Mouse (Mus musculus) Muller cell, postnatal 12 days (primary cell): ENCODE measurements around the gene Myl6.
"Not testable (repeated sequence)": the region's sequence is repeated elsewhere in the genome, so short reads cannot be mapped to it uniquely, and the experiment has no call there.

Source experiments
- DNase-seq: peaks from one replicate; pipeline ENCODE4 v3.0.0-alpha.2; 2015; ENCODE audit errors: inconsistent ontology term

Gene Myl6

DNA sequence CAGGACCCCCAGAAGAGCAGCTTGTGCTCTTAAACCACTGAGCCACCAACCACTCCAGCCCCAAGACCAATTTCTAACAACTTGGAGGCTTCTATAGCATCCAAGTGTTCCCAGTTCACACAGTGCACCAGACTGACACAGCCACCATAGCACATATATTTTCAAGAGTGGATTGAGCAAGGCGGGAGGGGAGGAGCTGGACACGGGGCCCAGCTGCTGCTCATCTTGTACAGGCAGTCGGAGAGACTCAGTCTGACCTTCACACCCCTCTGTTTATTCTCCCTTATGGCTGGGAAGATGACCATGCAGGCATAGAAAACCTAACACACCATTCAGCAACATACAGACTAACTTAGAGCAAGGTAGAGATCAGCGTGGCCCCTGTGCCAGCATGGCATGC, 15.9 kb upstream of the Myl6 start:
- DNase-seq: no peak

DNA sequence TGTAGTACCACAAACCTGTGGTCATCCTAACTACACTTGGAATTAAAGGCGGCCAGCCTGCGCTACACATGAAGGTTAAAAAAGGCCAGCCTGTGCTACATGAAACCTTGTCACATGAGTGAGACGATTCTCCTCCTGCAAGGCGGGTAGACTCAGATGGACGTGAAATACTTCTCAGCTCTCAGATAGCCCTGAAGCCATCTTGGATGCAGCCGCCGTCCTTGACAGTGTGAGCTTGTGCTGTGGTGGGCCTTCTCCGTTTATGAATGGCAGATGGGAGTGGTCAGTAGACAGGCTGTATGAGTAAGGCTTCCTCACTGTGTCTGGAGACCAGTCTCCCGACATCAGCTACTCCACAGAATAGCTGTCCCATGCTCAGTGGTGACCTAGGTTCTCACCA, 15.3 kb upstream of the Myl6 start:
- no peak for DNase-seq

DNA sequence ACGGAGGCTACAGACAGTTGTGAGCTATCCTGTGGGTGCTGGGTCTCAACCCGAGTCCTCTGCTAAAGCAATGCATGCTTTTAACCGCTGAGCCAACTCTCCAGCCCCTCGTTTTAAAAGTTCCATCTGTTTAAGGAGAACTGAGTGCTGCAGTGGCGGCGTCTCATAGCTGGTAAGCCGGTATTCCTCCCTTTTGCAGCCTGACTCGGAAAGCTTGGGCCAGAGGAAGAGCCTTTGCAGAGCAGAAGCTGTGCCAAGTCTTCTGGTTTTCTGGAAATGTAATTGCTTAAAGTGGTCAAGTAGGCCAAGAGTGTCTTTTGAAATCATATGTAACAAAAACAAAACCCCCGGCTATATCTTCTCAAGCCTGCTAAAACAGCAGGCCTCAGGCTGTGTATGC, 14.3 kb upstream of the Myl6 start:
- DNase-seq: no peak

DNA sequence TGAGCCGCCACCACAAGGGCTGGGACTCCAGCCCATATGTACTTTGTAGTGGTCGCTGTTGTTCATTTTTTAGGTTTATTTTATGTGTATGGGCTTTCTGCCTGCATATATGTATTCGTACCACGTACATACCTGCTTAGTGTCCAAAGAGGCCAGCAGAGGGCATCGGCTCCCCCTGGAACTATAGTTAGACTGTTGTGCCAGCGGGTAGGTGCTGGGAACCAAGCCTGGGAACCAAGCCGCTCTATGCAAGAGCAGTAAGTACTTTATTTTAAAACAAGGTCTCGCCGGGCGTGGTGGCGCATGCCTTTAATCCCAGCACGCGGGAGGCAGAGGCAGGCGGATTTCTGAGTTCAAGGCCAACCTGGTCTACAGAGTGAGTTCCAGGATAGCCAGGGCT, 12.0 kb upstream of the Myl6 start:
- no peak for DNase-seq

DNA sequence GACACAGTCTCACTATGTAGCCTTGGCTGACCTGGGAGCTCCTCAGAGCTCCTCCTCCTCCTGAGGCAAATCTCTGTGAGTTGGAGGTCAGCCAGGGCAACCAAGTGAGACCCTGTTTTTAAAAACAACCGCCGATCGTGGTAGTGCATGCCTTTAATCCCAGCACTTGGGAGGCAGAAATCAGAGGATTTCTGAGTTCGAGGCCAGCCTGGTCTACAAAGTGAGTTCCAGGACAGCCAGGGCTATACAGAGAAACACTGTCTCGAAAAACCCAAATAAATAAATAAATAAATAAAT, 11.4 kb upstream of the Myl6 start:
- DNase-seq: not testable (repeated sequence)

DNA sequence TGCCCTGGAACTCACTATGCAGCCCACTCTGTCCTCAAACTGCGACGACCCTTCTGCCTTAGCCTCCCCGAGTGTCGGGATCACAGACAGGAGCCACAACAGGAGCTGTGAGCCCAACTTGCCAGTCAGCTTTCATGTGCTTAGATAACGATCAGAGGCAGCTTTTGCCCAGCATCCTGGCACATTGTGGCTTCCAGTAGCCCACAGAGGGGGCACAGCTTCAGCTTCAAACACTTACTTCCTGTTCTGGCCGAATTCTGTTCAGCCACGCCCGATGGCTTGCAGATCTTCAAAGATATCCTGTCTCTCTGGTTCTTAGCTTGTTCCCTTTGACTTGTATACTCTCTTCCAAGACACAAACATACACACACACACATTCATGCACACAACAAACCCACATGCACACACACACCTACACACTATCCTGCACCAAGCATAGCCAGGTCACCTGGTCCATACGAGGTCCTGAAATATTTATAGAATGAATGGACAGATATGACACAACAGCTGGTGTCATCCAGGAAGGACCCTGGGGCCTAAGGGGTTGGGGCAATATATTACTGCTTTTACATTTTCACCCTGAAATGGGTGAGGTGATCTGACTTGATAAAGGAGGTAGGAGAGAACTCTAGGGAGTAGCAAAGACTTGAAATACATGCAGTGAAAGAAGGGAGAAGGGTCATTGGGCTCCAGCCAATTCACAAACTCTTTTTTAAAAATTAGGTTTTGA, 10.9 kb upstream of the Myl6 start:
- no peak for DNase-seq

DNA sequence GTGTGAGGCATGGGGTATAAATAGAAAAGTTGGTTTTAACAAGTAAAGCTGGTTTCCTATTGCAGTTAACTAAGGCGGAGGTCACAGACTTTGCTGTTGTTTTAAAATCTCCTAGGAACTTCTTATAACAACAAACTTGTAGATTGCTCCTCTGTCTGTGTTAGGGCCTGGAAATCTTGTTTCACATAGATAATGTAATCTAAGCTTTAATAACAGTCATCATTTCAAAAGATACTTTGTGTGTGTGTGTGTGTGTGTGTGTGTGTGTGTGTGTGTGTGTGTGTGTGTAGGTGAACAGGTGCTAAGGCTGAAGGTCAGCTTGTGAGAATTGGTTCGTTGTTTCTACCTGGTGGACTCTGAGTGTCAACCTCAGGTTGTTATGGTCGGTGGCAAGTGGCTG, 10.1 kb upstream of the Myl6 start:
- DNase-seq: no peak

DNA sequence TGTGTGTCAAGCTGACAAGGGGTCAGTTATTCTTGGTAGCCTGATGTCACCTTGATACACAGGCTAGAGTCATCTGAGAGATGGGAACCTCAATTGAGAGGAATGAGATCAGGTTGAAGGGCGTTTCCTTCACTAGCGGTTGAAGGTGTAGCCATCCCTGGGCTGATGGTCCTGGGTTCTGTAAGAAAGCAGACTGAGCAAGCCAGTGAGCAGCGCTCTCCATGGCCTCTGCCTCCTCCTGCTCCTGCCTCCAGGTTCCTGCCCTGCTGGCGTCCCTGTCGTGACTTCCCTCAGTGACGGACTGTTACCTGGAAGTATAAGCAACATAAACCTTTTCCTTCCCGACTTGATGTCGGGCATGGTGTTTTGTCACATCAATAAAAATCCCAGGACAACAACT, 9.6 kb upstream of the Myl6 start:
- no peak for DNase-seq

DNA sequence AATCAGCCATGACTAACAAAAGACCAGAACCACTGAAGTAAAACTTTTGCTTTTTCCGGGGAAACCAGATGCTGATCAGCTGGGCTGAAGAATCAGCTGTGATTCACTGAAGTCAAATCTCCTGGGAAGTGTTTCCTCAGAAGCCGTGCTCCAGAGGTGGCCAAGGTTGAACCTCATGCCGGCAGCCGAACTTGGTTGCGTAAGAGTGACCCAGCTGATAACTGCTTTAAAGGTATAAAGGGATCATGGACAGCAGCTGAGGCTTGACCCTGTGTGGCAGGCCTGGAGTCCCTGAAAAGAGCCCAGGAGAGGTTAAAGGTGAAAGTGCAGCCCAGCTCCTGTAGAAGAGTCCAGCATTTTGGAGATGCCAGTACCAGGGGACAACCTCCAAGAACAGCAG, 8.4 kb upstream of the Myl6 start:
- no peak for DNase-seq

DNA sequence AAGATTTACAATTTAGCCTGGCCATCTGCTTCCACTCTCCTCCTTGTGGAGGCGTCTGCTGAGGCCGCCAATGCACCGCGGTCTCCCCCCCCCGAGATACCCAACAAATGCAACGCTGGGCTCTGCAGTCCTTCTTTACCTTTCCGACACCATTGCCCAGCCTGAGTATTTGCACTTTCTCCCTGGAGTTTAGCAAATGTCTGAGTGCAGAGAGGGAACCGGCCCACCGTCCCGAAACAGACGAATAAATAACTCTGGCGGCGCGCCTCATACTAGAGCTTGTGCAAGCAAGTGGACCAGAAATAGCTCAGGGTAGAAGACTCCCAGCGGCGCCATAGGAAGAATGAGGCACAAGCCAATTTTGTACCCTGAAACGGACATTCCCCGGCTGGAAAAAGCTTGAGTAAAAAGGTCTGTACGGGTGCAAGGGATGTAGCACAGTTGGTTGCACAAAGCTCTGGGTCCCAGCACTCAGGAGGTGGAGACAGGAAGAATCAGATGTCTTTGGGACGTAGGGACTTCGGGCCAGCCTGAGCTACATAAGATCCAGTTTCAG, 5.2 kb upstream of the Myl6 start:
- DNase-seq: peak; percentile 75

DNA sequence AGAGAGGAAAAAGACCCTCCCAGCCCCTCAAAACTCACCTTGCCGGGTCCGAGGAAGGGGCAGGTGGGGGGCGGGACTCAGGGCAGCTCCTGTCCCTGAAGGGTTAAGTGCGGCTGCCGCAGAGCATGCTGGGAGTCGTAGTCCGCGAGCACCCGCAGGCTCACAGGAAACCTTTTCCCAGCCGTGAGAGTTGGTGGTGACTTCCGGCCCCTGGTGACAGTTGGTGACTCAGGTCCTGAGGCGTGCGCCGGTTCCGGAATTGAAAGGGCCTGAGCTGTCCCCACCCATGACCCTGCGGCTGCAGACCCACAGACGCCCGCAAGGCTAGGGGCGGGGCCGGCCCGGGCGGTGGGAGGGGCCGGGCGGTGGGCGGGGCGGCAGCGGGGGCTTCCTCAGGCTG, 4.6 kb upstream of the Myl6 start, which contains the start of gene Myl6b:
TSS of gene Myl6b (minus strand) at position 96 of the 400 bp plus-strand sequence.
- peak; percentile 99 for DNase-seq

DNA sequence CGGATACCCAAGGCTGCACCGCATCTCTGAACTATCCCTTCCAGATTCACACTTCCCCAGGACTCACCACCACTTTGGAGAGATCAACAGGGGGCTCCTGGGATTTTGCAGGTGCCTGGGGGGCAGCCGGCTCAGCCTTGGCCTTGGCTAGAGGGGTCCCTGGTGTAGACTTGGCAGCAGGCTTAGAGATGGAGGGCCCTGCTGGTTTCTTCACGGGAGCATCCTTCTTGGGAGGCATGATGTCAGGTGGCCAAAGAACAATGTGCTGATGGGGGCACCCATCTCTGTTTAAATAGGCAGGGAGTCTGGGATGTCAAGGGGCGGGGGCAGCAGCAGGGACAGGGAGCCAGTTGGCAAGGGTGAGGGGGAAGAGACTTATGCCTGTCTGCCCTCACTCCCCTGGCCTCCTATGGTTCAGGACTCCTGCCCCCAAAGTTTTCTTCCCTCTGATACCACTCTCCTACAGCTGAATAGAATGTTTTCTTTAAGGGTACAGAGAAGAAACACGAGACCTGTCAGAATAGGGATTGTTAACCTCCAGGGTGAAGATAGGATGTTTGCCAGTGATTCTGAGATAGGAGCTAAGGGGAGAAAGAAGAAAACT, 3.3 kb upstream of the Myl6 start:
- no peak for DNase-seq

DNA sequence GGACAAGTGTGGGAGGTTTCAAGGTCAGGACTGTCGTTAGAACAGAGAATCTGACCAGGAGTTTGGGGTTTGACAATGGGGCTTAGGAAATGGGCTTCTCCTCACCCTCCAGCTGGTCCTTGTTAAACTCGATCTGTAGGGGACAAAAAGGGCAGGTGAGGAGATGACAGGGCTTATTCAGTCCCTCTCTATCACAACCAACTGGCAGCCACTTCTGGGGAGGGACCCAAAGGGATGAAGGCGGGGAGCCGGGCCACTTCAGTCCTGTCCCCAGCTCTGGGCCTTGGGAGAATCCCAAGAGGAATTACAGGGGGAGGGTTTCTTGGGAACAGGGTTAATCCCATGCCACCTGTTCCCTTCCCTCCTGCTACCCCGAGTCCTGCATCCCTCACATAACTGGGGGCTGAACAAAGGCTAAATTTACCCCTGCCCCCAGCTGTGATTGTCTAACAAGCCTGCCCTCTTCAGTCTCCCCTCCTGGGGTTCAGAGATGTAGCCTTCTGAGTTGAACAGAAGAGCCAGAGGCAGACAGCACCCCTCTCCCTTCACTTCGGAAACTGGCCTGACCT, 2.6 kb upstream of the Myl6 start:
- no peak for DNase-seq

DNA sequence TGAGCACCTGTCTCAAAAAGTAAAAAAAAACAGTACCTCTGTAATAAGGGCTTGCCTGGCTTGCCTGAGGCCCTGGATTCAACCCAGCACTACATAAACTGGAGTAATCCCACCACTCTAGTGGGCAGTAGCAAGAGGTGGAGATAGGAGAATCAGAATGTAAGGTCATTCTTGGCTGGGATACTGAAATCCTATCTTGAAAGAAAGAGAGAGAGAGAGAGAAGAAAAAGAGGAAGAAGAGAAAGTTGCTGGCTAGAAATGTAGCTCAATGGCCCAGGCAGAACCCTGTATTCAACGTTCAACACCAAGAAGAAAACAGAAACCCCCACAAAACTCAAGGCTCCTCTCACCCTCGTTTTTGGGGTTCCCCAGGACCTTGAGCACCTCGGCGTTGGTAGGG, 2.0 kb upstream of the Myl6 start:
- DNase-seq: no peak

DNA sequence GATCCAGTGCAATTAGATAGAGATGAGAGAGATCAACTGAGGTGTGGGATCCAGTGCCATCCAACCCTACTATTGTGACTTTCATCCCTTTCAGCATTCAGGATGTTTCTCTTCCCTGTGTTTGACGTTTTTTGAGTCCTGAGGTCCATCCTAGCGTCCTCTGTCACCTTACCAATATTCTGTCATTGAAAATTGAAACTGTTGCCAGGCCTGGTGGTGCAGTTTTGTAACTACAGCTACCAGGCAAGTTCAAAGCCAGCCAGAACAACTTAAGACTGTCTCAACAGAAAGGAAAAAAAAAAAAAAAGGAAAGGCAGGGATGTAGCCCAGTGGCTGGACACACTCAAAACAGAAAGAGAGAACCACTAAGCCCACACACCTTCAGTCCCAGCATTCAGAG, 1.3 kb upstream of the Myl6 start:
- no peak for DNase-seq

DNA sequence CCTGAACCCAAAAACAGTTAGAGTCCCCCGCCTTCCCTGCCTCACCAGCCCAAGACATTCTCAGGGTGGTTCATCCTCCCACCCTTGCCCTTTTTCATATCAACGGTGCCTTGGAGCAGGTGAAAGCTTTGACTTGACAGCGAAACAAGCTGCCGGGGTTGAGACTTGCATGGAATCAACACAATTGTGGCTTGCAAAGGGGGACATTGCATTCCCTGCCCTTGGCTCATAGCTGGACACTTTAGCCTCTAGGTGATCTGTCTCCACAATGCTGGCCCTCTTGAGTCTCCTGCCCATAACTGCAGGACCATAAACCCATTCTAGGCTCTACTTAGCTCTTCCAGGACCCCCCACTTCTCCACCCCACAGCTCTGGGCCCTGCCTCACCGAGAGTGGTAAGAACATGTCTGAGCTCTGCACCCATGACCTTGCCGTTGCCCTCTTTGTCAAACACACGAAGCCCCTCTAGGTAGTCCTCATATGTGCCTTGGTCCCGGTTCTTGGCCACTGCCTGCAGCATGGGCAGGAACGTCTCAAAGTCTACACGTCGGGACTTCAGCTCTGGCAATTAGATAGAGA, 811 bp upstream of the Myl6 start:
- DNase-seq: no peak

DNA sequence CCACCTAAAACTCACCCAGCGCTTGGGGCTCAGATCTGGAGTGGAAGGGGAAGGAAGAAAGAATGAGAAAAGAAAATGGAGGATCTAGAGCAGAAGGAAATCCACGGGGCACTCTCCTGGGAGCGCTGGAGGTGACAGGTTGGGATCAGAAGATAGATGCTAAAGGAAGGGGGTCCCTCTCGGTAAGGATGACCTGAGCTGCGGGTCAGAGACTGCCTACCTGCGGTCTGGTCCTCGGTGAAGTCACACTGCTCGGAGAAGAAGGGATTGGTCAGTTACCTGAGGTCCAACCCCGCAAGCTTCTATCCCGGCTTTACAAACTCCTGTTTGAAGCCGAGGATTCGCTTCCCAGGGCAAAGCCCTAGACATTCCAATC, 638 bp downstream of the Myl6 start:
- no peak for DNase-seq

DNA sequence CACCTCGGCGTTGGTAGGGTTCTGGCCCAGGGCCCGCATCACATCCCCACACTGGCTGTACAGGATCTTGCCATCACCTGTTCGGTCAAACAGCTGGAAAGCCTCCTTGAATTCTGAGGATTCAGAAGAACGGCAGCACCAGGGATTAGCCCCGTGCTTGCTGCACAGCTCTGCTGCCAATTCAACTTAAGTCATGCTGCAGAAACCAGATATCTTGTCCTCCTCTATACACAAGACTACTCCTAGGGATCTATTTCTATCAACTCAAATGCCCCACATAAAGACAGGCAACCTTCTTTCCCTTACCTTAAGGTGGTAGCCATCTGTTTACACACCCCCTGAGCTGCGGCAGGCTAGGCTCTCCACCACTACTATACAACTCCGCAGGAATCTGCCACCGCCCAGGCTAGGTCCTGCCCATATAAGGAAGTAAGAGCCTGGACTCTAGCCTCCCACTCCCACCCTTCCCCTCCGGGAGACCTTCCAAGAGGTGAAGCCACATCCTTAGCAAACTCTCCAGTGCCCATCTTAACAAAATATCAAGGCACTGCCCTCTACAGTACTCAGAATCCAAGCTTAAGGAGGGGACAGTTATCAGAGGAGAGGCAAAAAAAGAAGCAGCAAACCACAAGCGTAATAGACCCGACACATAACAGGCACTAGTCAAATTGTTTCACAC, 1.2 kb downstream of the Myl6 start:
- DNase-seq: peak; percentile 92

DNA sequence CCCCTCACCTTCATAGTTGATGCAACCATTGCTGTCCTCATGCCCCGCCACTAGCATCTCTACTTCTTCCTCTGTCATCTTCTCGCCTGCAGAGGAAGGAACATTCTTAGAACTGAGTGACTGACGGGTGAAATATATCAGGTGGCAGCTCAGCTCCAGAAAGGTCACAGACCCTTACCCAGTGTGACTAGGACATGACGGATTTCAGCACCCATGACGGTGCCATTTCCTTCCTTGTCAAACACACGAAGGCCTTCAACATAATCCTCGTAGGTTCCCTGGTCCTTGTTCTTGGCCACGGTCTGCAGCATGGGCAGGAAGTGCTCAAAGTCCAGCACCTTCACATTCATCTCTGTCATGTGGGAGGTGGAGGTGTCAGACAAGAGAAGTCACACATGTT, 1.9 kb downstream of the Myl6 start:
- not testable (repeated sequence) for DNase-seq

DNA sequence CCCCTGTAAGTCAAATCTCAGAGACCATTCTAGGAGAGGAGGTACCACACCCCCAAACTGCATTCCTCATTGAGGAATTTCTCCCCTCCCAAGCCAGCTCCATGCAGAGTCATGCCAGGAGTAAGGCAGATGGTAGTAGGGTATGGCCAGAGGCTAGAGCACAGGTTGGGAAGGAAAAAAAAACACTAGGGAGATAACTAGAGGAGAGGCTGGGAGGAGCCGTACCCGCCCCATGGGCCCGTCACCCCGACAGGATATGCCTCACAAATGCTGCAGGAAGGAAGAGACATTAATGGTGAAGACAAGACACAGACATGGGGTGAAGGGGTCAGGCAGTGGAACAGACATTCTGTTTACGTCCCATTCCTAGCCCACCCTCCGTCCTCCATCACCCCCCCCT, 2.5 kb downstream of the Myl6 start:
- DNase-seq: no peak

DNA sequence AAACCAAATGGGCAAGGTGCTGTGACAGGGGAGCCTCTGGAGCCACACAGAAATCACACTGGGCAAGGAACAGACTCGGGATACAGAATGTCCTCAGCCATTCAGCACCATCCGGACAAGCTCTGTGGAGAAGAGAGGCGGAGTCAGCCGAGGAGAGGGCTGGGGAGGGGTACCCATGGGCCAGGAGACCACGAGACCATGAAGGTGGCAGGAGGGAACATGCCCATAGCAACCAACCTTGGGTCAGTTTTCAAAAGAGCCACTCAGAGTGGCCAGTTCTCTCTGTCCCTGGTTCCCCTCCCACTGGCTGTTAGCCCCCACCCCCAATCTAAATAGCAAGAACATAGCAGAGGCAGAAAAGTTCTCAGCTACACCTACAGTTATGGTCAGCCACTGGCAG, 3.0 kb downstream of the Myl6 start:
- no peak for DNase-seq

DNA sequence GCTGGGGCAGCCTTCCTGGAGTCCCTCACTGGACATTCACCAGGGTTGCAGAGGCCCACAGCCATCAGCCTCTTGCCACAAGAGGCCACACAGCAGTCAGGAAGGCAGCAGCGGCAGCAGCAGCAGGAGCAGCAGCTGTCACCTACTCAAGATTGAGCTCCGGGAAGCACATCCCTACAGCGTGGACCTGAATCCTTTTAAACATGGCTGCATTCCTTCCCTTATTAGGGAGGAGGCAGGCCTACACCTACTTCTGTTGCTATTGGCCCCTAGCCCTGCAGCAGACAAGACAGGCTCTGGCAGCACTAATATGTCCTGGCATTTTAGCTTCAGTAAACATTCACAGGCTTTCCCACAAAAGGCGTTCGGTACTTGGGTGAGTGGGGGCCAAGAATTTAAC, 3.7 kb downstream of the Myl6 start:
- peak; percentile 70 for DNase-seq
